Mouse (Mus musculus): ENCODE results near the gene Fndc3b. TPM values are rescaled to one million over a fixed set of nuclear protein-coding genes. Genes with fewer than 3 reads are reported as not detected.
A peak's percentile ranks its signal among the peaks of the same experiment; 100 is the strongest.

Fndc3b gene
- polyA plus RNA-seq, 1 experiment = 0.78 TPM

DNA sequence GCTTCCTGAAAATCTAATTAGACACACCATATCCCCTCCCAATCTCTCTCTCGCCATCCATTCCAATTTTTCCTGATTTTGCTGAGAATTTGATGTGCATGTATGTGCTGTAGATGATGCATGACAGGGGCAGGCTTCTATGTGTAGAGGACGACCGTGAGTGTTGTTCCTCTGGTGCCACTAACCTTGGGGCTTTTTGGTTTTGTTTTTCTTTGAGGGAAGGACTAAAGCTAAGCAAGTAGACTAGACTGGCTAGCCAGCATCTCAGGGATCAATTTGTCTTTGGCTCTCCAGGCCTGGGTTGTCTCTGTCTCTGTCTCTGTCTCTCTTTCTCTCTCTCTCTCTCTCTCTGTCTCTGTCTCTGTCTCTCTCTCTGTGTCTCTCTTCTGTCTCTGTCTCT, 106.0 kb downstream of the Fndc3b start:
- Histone ChIP-seq H3K4me3 (replicated peaks) (no peak overlapping the region), H3K27me3 (replicated peaks) (peaks cover 5% of the 10 kb centered on the region), H3K4me1 (no peaks in the 10 kb centered on the region; the same call in 1 of the 2 replicates), H3K9me3 (0 out of 2 replicates have a peak, but pooled peaks cover 4% of the 10 kb centered on the region), H3K36me3 (replicated peaks; ENCODE audit: low read length) (no peaks in the 10 kb centered on the region)
- TF ChIP-seq GATA1 (IDR thresholded peaks at IDR 0.05; ENCODE audit: borderline replicate concordance, low read length) (no peak), FLI1 (IDR thresholded peaks at IDR 0.05; ENCODE audit: low read length) (no peak)

DNA sequence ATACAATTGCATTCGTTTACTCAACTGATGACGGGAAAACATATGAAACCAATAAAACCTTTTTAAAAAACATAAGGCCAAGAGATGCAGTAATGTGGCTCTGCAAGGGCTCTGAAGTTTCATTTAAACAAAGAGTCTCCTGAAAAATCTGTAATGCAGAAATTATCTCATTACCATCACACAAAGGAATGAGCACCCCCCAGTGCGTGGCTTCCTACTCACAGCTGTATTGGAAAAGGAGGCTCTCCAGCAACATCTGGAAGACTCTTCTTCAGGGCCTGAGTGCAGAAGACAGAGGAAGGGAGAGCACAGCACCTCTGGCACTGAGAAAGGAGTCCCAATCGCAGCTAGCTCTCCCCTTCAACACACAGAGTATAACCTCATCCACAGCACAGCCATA, 106.5 kb downstream of the Fndc3b start:
- Histone ChIP-seq H3K9me3 (0 out of 2 replicates have a peak, but pooled peaks cover 4% of the 10 kb centered on the region), H3K27me3 (replicated peaks) (peaks cover 5% of the 10 kb centered on the region), H3K36me3 (replicated peaks; ENCODE audit: low read length) (no peaks in the 10 kb centered on the region), H3K4me1 (no peaks in the 10 kb centered on the region; the same call in 1 of the 2 replicates), H3K4me3 (replicated peaks) (no peak overlapping the region)
- TF ChIP-seq GATA1 (IDR thresholded peaks at IDR 0.05; ENCODE audit: borderline replicate concordance, low read length) (no peak), FLI1 (IDR thresholded peaks at IDR 0.05; ENCODE audit: low read length) (no peak)

DNA sequence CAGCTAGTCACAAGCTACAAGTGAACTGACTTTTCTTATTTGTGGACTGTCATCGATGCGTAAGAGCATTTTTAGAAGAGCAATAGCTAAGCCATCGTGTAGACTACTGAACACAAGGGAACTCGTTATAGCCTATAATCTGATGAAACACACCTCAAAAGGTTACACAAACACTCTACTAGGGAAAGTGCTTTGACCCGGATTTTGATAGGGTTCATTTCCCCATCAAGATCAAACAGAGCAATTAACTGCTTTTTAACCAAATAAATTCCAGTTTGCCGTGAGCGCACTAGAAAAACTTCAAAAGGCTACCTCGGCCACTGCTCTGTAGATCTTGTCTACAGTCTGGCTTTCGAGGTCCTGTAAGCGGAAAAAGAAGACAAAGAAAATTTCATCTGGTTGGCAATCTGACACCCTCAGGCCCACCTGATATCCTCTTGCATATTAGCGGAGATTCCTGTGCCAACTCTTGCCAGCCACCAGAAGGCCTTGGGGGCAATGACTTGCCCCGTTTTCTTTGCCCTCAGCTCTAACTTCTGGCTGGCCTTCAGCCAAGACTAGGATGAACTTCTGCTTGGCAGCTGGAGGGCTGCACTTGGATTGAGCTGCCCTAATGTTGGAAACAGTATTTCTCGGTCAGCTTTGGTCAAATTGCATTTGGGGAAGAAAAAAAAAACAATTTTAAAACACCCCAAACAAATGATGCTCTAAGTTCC, 107.0 kb downstream of the Fndc3b start:
- no peak for TF ChIP-seq GATA1 (IDR thresholded peaks at IDR 0.05; ENCODE audit: borderline replicate concordance, low read length)
- no peak for TF ChIP-seq FLI1 (IDR thresholded peaks at IDR 0.05; ENCODE audit: low read length)
- no peaks in the 10 kb centered on the region for H3K36me3 ChIP-seq (replicated peaks; ENCODE audit: low read length)
- H3K27me3 ChIP-seq (replicated peaks) = peaks cover 5% of the 10 kb centered on the region
- H3K9me3 ChIP-seq = peaks cover 7% of the 10 kb centered on the region; the same call in 1 of the 2 replicates
- H3K4me1 ChIP-seq = no peaks in the 10 kb centered on the region; the same call in 1 of the 2 replicates
- no peak overlapping the region for H3K4me3 ChIP-seq (replicated peaks)

DNA sequence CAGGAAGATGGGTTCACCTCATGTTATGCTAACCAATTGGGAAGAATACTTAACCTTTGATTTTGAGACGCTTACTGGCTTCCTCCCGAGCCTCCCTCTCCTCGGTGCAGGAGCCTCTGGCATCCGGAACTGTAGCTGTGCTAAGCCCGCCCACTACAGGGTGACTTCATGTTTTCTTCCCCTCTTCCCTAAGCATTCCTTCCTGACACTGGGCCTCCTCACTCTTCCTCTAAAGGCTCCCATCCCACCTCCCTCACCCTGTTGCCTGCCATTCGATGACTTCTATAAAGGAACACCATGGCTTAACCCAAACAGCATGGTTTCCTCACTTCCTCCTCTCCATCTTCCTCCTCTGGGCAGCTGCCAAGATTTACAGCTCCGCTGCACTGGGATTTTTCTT, 110.5 kb downstream of the Fndc3b start:
- H3K4me1 ChIP-seq = no peaks in the 10 kb centered on the region
- no peaks in the 10 kb centered on the region for H3K27me3 ChIP-seq (replicated peaks)
- H3K4me3 ChIP-seq (replicated peaks) = no peak overlapping the region
- H3K36me3 ChIP-seq (replicated peaks; ENCODE audit: low read length) = no peaks in the 10 kb centered on the region
- H3K9me3 ChIP-seq = peaks cover 20% of the 10 kb centered on the region
- TF ChIP-seq FLI1 (IDR thresholded peaks at IDR 0.05; ENCODE audit: low read length) = no peak
- no peak for TF ChIP-seq GATA1 (IDR thresholded peaks at IDR 0.05; ENCODE audit: borderline replicate concordance, low read length)

DNA sequence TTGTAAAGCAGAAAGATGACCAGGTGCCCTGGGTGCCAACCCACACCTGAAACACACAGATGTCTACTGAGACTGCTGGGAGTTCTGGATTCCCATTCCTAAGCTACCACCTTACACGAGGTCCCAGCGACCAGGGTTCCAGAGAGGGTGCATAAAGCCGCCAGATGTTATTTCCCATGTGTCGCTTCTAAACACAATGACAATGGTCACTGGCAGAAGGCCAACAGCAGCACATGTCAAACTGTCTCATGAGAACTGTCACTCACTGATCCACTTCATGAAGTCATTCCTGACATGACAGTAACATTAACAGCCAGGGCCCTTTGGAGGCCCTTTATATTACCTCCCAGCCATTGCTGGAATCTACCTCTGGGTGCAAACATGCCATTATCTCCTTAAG, 110.9 kb downstream of the Fndc3b start:
- peaks cover 20% of the 10 kb centered on the region for H3K9me3 ChIP-seq
- H3K27me3 ChIP-seq (replicated peaks) = no peaks in the 10 kb centered on the region
- TF ChIP-seq FLI1 (IDR thresholded peaks at IDR 0.05; ENCODE audit: low read length) = no peak
- TF ChIP-seq GATA1 (IDR thresholded peaks at IDR 0.05; ENCODE audit: borderline replicate concordance, low read length) = no peak
- H3K4me3 ChIP-seq (replicated peaks) = no peak overlapping the region
- no peaks in the 10 kb centered on the region for H3K4me1 ChIP-seq
- H3K36me3 ChIP-seq (replicated peaks; ENCODE audit: low read length) = no peaks in the 10 kb centered on the region

DNA sequence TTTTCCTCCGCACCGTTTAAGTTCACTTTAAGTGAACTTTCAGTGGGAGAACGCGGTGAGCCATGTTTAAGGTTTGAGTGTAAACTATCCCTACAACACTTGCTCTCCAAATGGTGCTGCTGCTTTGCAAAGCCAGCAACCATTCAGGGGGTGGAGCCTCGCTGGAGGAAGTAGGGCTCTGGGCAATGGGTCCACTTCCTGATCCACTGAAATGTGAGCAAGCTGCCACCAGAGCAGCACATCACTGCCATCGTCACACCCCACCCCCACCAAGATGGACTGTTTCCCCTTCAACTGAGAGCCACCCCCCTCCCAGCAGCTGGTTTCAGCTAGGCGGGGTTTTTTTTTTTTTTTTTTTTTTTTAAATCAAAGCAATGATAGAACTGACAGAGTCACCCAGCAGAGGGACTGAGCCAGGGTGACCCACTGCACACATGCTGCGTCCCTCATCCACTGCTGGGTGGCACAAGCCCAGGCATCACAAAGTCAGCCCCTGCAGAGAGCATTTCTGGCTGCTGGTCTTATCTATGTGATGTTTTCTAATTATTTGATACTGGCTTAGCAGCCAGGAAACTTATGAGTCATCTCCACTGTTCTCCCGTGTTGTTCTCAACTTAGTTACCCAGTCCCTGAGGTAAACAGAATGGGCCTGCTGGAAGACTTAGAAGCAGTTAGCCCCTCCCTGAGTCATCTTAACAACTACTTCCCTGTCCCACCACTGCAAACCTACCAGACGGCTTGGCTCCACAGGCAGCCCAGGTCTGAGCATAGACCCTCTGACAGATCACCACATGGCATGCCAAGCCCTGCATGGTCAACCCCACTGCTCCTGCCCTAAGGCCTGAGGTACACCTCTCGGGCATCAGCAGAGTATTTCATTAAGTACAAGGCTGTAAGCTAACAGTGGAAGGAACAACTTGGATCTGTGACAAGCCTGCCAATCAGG, 112.4 kb downstream of the Fndc3b start:
- Histone ChIP-seq H3K9me3 (peaks cover 20% of the 10 kb centered on the region), H3K4me1 (no peaks in the 10 kb centered on the region), H3K36me3 (replicated peaks; ENCODE audit: low read length) (no peaks in the 10 kb centered on the region), H3K4me3 (replicated peaks) (peak overlapping the region; percentile 33), H3K27me3 (replicated peaks) (no peaks in the 10 kb centered on the region)
- TF ChIP-seq FLI1 (IDR thresholded peaks at IDR 0.05; ENCODE audit: low read length) = no peak
- no peak for TF ChIP-seq GATA1 (IDR thresholded peaks at IDR 0.05; ENCODE audit: borderline replicate concordance, low read length)

DNA sequence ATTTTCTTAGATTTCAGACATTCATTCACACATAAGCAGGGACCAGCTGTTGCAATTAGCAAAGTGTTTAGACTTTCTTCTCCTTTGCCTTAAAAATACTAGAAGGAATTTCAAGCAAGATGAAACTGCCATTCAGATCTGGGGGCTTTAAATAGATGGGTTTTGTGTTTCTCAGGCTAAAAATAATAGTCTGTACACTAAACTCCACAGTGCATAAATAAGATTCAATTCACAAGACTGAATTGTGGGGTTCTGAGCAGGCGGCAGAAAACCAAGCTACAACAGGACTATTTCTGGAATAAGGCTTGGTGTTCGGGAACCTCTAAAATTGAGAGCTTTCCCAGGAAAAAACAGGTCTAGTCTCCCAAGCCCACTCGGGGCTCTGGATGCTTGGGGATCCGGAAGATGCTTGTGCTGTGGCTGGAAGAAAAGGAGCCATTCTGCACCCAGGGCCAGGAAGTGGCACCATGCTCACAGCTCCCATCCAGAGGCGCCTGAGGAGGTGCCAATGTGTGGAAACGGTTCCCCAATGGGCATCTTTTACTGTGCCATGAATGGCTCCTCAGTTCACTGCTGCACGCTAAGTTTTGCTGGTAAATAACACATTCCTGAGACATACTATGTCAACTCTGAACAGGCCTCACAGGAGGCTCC, 117.5 kb downstream of the Fndc3b start:
- peaks cover 21% of the 10 kb centered on the region for H3K9me3 ChIP-seq
- no peaks in the 10 kb centered on the region for H3K27me3 ChIP-seq (replicated peaks)
- no peak overlapping the region for H3K4me3 ChIP-seq (replicated peaks)
- no peaks in the 10 kb centered on the region for H3K4me1 ChIP-seq
- H3K36me3 ChIP-seq (replicated peaks; ENCODE audit: low read length) = no peaks in the 10 kb centered on the region
- TF ChIP-seq FLI1 (IDR thresholded peaks at IDR 0.05; ENCODE audit: low read length) = no peak
- TF ChIP-seq GATA1 (IDR thresholded peaks at IDR 0.05; ENCODE audit: borderline replicate concordance, low read length) = no peak

DNA sequence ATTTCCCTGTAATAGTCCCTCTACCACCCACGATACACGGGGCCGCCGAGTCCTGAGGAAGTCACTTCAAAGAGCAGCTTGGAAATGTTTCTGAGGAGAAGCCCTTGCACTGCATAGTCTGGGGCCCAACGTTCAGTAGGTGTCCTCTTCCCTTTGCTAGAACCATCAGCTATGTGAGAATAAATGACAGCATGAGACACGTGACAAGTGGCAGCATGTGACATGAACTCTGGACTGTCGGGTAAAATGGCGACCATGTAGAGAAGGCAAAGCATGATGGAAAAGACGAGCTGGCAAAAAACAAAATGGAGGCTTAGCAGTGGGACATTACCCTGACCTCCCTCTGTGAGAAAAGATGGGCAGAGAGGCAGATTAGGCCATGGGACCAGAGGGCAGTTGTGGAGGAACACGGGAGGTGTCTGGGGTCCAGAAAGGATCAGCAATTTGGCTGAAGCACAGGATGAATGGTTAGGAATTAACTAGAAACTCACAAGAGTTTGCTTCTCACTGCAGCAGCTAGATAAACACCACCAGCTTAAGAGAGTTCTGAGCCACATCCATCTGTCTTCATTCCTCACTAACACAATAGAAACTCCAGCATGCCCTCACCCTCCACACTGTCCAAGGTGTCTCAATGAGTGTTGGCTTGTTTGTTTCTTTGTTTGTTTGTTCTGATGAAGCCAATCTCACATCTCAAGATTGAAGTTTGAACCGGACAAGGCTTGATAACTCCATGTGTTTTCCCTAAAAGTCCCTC, 118.2 kb downstream of the Fndc3b start:
- H3K4me3 ChIP-seq (replicated peaks) = no peak overlapping the region
- H3K4me1 ChIP-seq = no peaks in the 10 kb centered on the region
- peaks cover 15% of the 10 kb centered on the region for H3K9me3 ChIP-seq
- no peaks in the 10 kb centered on the region for H3K27me3 ChIP-seq (replicated peaks)
- H3K36me3 ChIP-seq (replicated peaks; ENCODE audit: low read length) = no peaks in the 10 kb centered on the region
- TF ChIP-seq FLI1 (IDR thresholded peaks at IDR 0.05; ENCODE audit: low read length) = no peak
- no peak for TF ChIP-seq GATA1 (IDR thresholded peaks at IDR 0.05; ENCODE audit: borderline replicate concordance, low read length)

DNA sequence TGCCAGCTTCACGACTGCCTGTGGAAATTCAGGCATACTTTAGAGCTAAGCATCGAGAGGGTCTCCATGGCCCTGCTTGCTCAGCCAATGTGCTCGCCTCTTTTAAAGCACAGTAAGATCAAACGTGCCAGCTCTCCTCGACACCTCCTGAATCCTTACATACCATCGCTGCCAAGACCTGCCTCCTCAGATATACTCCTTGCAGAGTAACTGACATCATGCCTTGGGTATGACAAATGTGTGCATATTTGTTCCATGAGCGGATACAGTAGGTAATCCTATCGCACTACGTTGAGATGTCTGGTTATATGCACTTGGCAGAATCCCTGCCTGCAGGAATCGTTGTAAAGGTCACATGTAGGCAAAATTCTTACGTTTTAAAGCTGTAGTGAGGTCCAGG, 120.3 kb downstream of the Fndc3b start:
- TF ChIP-seq FLI1 (IDR thresholded peaks at IDR 0.05; ENCODE audit: low read length) (no peak), GATA1 (IDR thresholded peaks at IDR 0.05; ENCODE audit: borderline replicate concordance, low read length) (no peak)
- Histone ChIP-seq H3K9me3 (peaks cover 12% of the 10 kb centered on the region), H3K36me3 (replicated peaks; ENCODE audit: low read length) (no peaks in the 10 kb centered on the region), H3K4me1 (no peaks in the 10 kb centered on the region), H3K4me3 (replicated peaks) (no peak overlapping the region), H3K27me3 (replicated peaks) (no peaks in the 10 kb centered on the region)
